Mouse (Mus musculus): ENCODE data around the gene B430305J03Rik. TPM values are rescaled to one million over a fixed set of nuclear protein-coding genes. Genes with fewer than 3 reads are reported as not detected.

Gene B430305J03Rik
- polyA plus RNA-seq, 1 experiment from 2014 or later = not detected

- no peaks in the 10 kb centered on the region for H3K36me3 ChIP-seq (ENCODE audit: control insufficient read depth, insufficient read depth)
- H3K9ac ChIP-seq (replicated peaks; ENCODE audit: low read depth, low read length) = no peak overlapping the region
- 54% methylated on average over 7 of the region's 7 CpGs for WGBS
- peaks cover 6% of the 10 kb centered on the region for H3K4me1 ChIP-seq (replicated peaks; ENCODE audit: control insufficient read depth, insufficient read depth, low read length)
- H3K4me2 ChIP-seq (ENCODE audit: low read length) = no peak overlapping the region
- no peak overlapping the region for H3K4me3 ChIP-seq (replicated peaks; ENCODE audit: low read length)
- H3K27ac ChIP-seq (ENCODE audit: low read length) = no peak overlapping the region
- H3K9me3 ChIP-seq (ENCODE audit: control insufficient read depth, low read length) = no peaks in the 10 kb centered on the region
- ATAC-seq = no peak
- H3K27me3 ChIP-seq (replicated peaks; ENCODE audit: control insufficient read depth, insufficient read depth, low read length) = no peaks in the 10 kb centered on the region
Observed at GRCm38 (mm10) chr3:61358756-61359293, 6.9 kb downstream of the B430305J03Rik start.

DNA sequence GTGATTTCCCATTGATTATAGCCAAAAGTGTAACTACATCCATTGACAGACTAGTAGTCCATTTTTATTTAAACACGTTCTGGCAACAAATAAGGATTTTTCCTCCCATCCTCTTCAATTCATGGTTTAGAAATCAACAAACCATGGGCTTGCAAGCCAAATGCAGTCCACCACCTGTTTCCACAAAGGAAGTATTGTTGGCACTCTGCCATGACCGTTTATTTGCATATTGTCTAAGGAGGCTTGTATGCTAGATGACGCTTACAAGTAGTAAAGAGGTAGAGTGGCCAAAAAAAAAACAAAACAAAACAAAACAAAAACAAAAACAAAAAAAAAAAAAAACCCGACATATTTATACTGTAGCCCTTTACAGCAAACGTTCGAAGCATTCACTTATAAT, 7.6 kb downstream of the B430305J03Rik start:
- Histone ChIP-seq H3K9ac (replicated peaks; ENCODE audit: low read depth, low read length) (no peak overlapping the region), H3K4me2 (ENCODE audit: low read length) (no peak overlapping the region), H3K4me3 (replicated peaks; ENCODE audit: low read length) (no peak overlapping the region), H3K4me1 (replicated peaks; ENCODE audit: control insufficient read depth, insufficient read depth, low read length) (peaks cover 4% of the 10 kb centered on the region), H3K36me3 (ENCODE audit: control insufficient read depth, insufficient read depth) (no peaks in the 10 kb centered on the region), H3K9me3 (ENCODE audit: control insufficient read depth, low read length) (no peaks in the 10 kb centered on the region), H3K27me3 (replicated peaks; ENCODE audit: control insufficient read depth, insufficient read depth, low read length) (no peaks in the 10 kb centered on the region), H3K27ac (ENCODE audit: low read length) (no peak overlapping the region)
- 23% methylated on average over 6 of the region's 6 CpGs for WGBS
- ATAC-seq = no peak

- Histone ChIP-seq H3K9me3 (ENCODE audit: control insufficient read depth, low read length) (no peaks in the 10 kb centered on the region), H3K27me3 (replicated peaks; ENCODE audit: control insufficient read depth, insufficient read depth, low read length) (no peaks in the 10 kb centered on the region), H3K36me3 (ENCODE audit: control insufficient read depth, insufficient read depth) (no peaks in the 10 kb centered on the region), H3K4me2 (ENCODE audit: low read length) (no peak overlapping the region), H3K9ac (replicated peaks; ENCODE audit: low read depth, low read length) (no peak overlapping the region), H3K4me1 (replicated peaks; ENCODE audit: control insufficient read depth, insufficient read depth, low read length) (no peaks in the 10 kb centered on the region), H3K4me3 (replicated peaks; ENCODE audit: low read length) (no peak overlapping the region), H3K27ac (ENCODE audit: low read length) (no peak overlapping the region)
- WGBS = 30% methylated on average over 1 of the region's 1 CpGs
- ATAC-seq = no peak
Observed at GRCm38 (mm10) chr3:61355464-61355863, 10.3 kb downstream of the B430305J03Rik start.

DNA sequence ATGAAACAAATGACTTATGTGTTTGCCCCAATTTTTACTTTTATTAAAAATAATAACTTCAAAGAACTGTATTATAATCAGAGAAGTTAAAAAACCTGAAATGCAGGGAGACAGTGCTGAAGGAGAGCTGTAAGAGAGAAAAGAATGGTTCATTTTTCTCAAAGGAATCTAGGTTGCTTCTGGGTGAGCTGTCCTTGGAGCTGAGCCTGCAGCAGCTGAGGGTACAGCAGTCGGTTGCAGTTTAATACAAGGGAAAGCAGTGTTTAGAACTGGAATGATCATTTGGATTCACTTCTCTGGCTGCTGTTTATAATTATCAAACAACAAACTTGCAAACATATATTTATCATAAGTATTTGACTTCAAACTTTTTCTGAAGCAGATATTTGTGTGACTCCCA, 16.3 kb downstream of the B430305J03Rik start:
- no peak for ATAC-seq

GRCm38 (mm10) chr3:61348036-61348614, 17.6 kb downstream of the B430305J03Rik start:
- no peaks in the 10 kb centered on the region for H3K4me1 ChIP-seq (replicated peaks; ENCODE audit: control insufficient read depth, insufficient read depth, low read length)
- H3K9me3 ChIP-seq (ENCODE audit: control insufficient read depth, low read length) = no peaks in the 10 kb centered on the region
- no peak overlapping the region for H3K9ac ChIP-seq (replicated peaks; ENCODE audit: low read depth, low read length)
- H3K4me3 ChIP-seq (replicated peaks; ENCODE audit: low read length) = no peak overlapping the region
- no peaks in the 10 kb centered on the region for H3K36me3 ChIP-seq (ENCODE audit: control insufficient read depth, insufficient read depth)
- ATAC-seq = peak; percentile 83
- no peak overlapping the region for H3K27ac ChIP-seq (ENCODE audit: low read length)
- no peaks in the 10 kb centered on the region for H3K27me3 ChIP-seq (replicated peaks; ENCODE audit: control insufficient read depth, insufficient read depth, low read length)
- H3K4me2 ChIP-seq (ENCODE audit: low read length) = no peak overlapping the region
- 56% methylated on average over 4 of the region's 4 CpGs for WGBS

More for the DNA sequence above, 16.3 kb downstream of the B430305J03Rik start:
- no peaks in the 10 kb centered on the region for H3K27me3 ChIP-seq (replicated peaks; ENCODE audit: control insufficient read depth, insufficient read depth, low read length)
- H3K36me3 ChIP-seq (ENCODE audit: control insufficient read depth, insufficient read depth) = no peaks in the 10 kb centered on the region
- no peaks in the 10 kb centered on the region for H3K9me3 ChIP-seq (ENCODE audit: control insufficient read depth, low read length)
- H3K4me3 ChIP-seq (replicated peaks; ENCODE audit: low read length) = no peak overlapping the region
- no peak overlapping the region for H3K27ac ChIP-seq (ENCODE audit: low read length)
- no peak overlapping the region for H3K4me2 ChIP-seq (ENCODE audit: low read length)
- H3K9ac ChIP-seq (replicated peaks; ENCODE audit: low read depth, low read length) = no peak overlapping the region
- no peaks in the 10 kb centered on the region for H3K4me1 ChIP-seq (replicated peaks; ENCODE audit: control insufficient read depth, insufficient read depth, low read length)
- WGBS = 62% methylated on average over 1 of the region's 1 CpGs

- WGBS = 84% methylated on average over 1 of the region's 1 CpGs
- ATAC-seq = no peak
- Histone ChIP-seq H3K9me3 (ENCODE audit: control insufficient read depth, low read length) (no peaks in the 10 kb centered on the region), H3K27me3 (replicated peaks; ENCODE audit: control insufficient read depth, insufficient read depth, low read length) (no peaks in the 10 kb centered on the region), H3K4me3 (replicated peaks; ENCODE audit: low read length) (no peak overlapping the region), H3K9ac (replicated peaks; ENCODE audit: low read depth, low read length) (no peak overlapping the region), H3K27ac (ENCODE audit: low read length) (no peak overlapping the region), H3K36me3 (ENCODE audit: control insufficient read depth, insufficient read depth) (no peaks in the 10 kb centered on the region), H3K4me2 (ENCODE audit: low read length) (no peak overlapping the region), H3K4me1 (replicated peaks; ENCODE audit: control insufficient read depth, insufficient read depth, low read length) (no peaks in the 10 kb centered on the region)
Observed at GRCm38 (mm10) chr3:61345636-61346035, 20.1 kb downstream of the B430305J03Rik start.

GRCm38 (mm10) chr3:61344031-61344430, 21.7 kb downstream of the B430305J03Rik start:
- Histone ChIP-seq H3K27me3 (replicated peaks; ENCODE audit: control insufficient read depth, insufficient read depth, low read length) (no peaks in the 10 kb centered on the region), H3K9ac (replicated peaks; ENCODE audit: low read depth, low read length) (no peak overlapping the region), H3K4me1 (replicated peaks; ENCODE audit: control insufficient read depth, insufficient read depth, low read length) (no peaks in the 10 kb centered on the region), H3K4me2 (ENCODE audit: low read length) (no peak overlapping the region), H3K27ac (ENCODE audit: low read length) (no peak overlapping the region), H3K9me3 (ENCODE audit: control insufficient read depth, low read length) (no peaks in the 10 kb centered on the region), H3K4me3 (replicated peaks; ENCODE audit: low read length) (no peak overlapping the region), H3K36me3 (ENCODE audit: control insufficient read depth, insufficient read depth) (no peaks in the 10 kb centered on the region)
- no peak for ATAC-seq
- WGBS = 87% methylated on average over 7 of the region's 7 CpGs

GRCm38 (mm10) chr3:61340321-61340720, 25.4 kb downstream of the B430305J03Rik start:
- H3K9me3 ChIP-seq (ENCODE audit: control insufficient read depth, low read length) = no peaks in the 10 kb centered on the region
- no peak overlapping the region for H3K4me2 ChIP-seq (ENCODE audit: low read length)
- H3K9ac ChIP-seq (replicated peaks; ENCODE audit: low read depth, low read length) = no peak overlapping the region
- H3K27ac ChIP-seq (ENCODE audit: low read length) = no peak overlapping the region
- no peaks in the 10 kb centered on the region for H3K27me3 ChIP-seq (replicated peaks; ENCODE audit: control insufficient read depth, insufficient read depth, low read length)
- H3K4me3 ChIP-seq (replicated peaks; ENCODE audit: low read length) = no peak overlapping the region
- no peaks in the 10 kb centered on the region for H3K36me3 ChIP-seq (ENCODE audit: control insufficient read depth, insufficient read depth)
- no peaks in the 10 kb centered on the region for H3K4me1 ChIP-seq (replicated peaks; ENCODE audit: control insufficient read depth, insufficient read depth, low read length)
- no peak for ATAC-seq
- 37% methylated on average over 5 of the region's 5 CpGs for WGBS

GRCm38 (mm10) chr3:61337230-61337629, 28.5 kb downstream of the B430305J03Rik start:
- H3K27me3 ChIP-seq (replicated peaks; ENCODE audit: control insufficient read depth, insufficient read depth, low read length) = no peaks in the 10 kb centered on the region
- 84% methylated on average over 3 of the region's 3 CpGs for WGBS
- no peak overlapping the region for H3K4me2 ChIP-seq (ENCODE audit: low read length)
- no peaks in the 10 kb centered on the region for H3K4me1 ChIP-seq (replicated peaks; ENCODE audit: control insufficient read depth, insufficient read depth, low read length)
- ATAC-seq = no peak
- H3K27ac ChIP-seq (ENCODE audit: low read length) = no peak overlapping the region
- H3K36me3 ChIP-seq (ENCODE audit: control insufficient read depth, insufficient read depth) = no peaks in the 10 kb centered on the region
- H3K9me3 ChIP-seq (ENCODE audit: control insufficient read depth, low read length) = no peaks in the 10 kb centered on the region
- no peak overlapping the region for H3K9ac ChIP-seq (replicated peaks; ENCODE audit: low read depth, low read length)
- H3K4me3 ChIP-seq (replicated peaks; ENCODE audit: low read length) = no peak overlapping the region

- no peak for ATAC-seq
Observed at GRCm38 (mm10) chr3:61336205-61336604, 29.5 kb downstream of the B430305J03Rik start.

More at GRCm38 (mm10) chr3:61336205-61336604, 29.5 kb downstream of the B430305J03Rik start:
- no peaks in the 10 kb centered on the region for H3K27me3 ChIP-seq (replicated peaks; ENCODE audit: control insufficient read depth, insufficient read depth, low read length)
- no peaks in the 10 kb centered on the region for H3K4me1 ChIP-seq (replicated peaks; ENCODE audit: control insufficient read depth, insufficient read depth, low read length)
- no peak overlapping the region for H3K27ac ChIP-seq (ENCODE audit: low read length)
- H3K36me3 ChIP-seq (ENCODE audit: control insufficient read depth, insufficient read depth) = no peaks in the 10 kb centered on the region
- no peak overlapping the region for H3K4me3 ChIP-seq (replicated peaks; ENCODE audit: low read length)
- H3K9me3 ChIP-seq (ENCODE audit: control insufficient read depth, low read length) = no peaks in the 10 kb centered on the region
- 64% methylated on average over 2 of the region's 2 CpGs for WGBS
- H3K9ac ChIP-seq (replicated peaks; ENCODE audit: low read depth, low read length) = no peak overlapping the region
- H3K4me2 ChIP-seq (ENCODE audit: low read length) = no peak overlapping the region
